Mouse (Mus musculus) T-helper 17 cell (primary cell): ENCODE measurements at regions not wholly inside any gene's neighbourhood (a gene's known extent, or its start where the extent isn't known, plus 50 kb on each side); places are given as distances from the start of the nearest gene placed in this dataset.
"Not testable (repeated sequence)": the region's sequence is repeated elsewhere in the genome, so short reads cannot be mapped to it uniquely, and the experiment has no call there.

Experiments used
- in situ Hi-C, 2 experiments: fragments of 300-600 bp; cut with MboI, MseI; formaldehyde crosslinking; loops; 1 replicate in 1 of 2; 2 replicates in 1 of 2; pipeline ENCODE4 v1.15.1; 2025; ENCODE audit warnings: high pct_unique_total_duplicates in 2 of 2

DNA sequence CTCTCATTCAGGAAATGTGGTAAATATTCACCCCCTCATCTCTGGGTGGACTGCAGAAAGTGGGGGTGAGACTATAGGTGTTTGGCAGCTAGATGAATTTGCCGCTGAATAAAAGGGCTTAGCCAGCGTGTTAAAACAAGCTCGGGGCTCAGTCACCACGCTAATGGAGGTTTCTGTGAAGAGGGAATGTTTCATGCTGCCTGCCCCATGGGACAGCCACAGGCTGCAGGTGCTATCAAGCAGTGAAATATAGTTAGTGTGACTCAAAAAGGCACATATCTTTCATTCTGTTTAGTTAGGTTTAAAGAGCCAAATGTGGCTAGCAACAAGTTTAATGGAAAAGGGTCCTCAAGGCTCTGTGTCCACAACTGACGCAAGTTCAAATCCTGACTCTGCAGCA is 121.5 kb downstream of the Zfp36l1 start:
- in situ Hi-C loops: no loop called here

DNA sequence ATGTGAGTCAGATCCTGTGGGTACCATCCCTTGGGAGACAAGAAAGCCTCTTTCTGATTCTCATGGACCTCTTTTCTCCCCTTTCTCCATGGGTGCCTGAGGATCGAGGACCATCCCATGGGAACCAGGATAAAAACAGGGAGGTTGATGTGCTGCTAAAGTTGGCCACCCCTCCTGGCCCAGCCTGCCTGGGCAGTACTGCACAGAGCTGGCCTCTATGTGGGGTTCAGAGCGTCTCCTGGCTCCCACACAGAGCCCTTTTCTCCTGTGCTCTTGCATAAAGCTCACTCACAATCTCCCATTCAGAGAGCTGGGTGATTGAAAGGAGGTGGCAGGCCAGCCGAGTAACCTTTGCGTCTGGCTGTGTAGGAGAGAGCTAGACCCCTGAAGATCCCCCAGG is 122.1 kb downstream of the Zfp36l1 start:
- in situ Hi-C loops: no loop called here

GRCm38 (mm10) chr12:79989582-79990110 is 123.2 kb downstream of the Zfp36l1 start:
- in situ Hi-C loops: no loop called here

DNA sequence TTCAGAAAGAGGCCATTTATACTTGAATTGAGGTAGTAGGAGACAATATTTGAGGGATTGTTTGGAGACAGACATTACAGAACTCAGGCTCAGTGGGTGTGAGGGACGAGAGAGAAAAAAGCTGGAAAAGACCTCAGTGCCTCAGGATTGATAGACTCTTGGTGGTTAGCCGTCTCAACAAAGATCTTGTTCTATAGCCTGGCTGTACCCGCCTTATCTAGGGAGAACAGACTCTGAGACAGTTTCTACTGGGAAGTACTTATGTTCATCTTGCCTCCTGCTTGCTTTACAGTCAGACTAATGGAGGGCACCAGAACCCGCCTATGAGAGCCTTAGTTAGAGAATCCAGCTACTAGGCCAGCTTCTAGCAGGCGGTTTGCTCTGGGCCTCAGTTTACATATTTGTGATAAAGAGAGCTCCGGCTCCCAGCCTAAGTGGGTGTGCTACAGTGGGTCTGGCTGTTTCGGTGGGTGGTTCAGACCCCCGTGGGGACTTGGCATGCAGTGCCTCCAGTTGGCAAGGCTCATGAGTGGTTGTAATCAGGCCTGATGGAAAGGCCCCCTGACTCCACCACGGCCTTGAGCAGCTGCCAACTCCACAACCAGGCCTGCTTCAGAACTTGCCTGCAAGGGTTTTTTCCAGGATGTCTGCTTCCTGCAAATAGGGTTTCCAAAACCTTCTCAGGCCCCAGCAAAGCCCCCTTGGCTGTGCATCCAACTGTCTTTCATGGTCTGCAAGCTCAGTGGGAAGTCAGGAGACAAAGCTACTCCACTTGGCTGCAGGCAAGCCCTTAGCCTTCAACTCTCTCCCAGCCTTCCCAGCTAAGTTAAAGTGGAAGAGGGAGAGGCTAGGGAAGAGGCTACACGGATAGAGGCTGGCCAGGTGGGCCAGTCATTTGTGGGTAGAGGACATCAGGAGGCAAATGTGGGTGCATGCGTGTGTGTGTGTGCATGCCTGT is 124.1 kb downstream of the Zfp36l1 start:
- in situ Hi-C loops: no loop called here

- in situ Hi-C loops: no loop called here
These were observed 126.4 kb downstream of the Zfp36l1 start for GRCm38 (mm10) chr12:79986241-79986976.

GRCm38 (mm10) chr12:79984985-79985747 is 127.6 kb downstream of the Zfp36l1 start:
- in situ Hi-C loops: no loop called here

- in situ Hi-C loops: no loop called here
These were observed 128.6 kb downstream of the Zfp36l1 start for GRCm38 (mm10) chr12:79984025-79984790.

GRCm38 (mm10) chr12:79983232-79983631 is 129.6 kb downstream of the Zfp36l1 start:
- in situ Hi-C loops: no loop called here

DNA sequence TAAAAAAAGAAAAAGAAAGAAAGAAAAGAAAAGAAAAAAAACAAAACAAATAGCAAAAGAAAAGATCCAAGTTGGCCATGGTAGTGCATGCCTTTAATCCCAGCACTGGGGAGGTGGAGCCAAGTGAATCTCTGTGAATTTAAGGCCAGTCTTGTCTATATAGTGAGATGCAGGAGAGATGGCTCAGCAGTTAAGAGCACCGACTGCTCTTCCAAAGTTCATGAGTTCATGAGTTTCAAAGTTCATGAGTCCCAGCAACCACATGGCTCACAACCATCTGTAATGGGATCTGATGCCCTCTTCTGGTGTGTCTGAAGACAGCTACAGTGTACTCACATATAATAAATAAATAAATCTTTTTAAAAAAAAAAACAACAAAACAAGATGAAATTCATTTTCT is 130.3 kb downstream of the Zfp36l1 start:
- in situ Hi-C loops: not testable (repeated sequence)

- in situ Hi-C loops: no loop called here
These were observed 132.1 kb downstream of the Zfp36l1 start for GRCm38 (mm10) chr12:79980711-79981110.

DNA sequence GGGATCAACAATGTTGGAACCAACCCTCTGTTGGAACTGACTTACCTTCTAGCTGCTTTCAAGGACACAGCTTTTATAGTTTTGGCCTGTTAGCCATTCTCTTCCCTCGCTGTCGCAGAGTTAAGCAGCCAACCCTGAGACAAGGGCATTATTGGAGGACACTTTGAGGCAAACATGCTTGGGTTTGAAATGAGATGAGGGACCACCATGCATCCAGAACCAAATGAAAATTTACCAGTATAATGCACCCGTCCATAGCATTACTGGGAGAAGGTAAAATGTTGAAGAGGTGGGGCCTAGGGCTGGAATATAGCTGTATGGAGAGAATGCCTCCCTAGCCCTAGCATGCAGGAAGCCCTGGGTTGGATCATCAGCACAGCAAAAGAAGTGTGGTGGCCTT is 135.7 kb downstream of the Zfp36l1 start:
- in situ Hi-C loops: no loop called here

- in situ Hi-C loops: no loop called here
These were observed 137.2 kb downstream of the Zfp36l1 start for GRCm38 (mm10) chr12:79975466-79976239.

DNA sequence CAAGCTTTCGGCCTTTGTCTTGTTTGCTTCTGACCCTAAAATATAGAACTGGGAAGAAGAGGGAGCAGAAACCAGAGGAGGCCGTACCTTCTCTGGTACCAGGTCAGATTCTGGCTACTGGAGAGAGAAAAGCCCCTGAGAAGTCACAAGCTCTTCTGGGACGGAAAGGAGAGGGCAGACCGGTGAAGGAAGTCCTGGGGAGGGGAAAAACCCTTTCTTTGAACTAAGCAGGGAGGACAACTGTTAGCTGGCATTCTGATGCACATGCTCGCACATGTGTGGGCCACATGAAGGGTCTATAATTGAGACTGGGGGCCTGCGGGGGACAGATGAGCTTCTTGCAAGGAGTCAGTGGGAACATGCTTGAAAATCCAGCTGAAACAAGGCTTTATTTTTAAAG is 137.8 kb downstream of the Zfp36l1 start:
- in situ Hi-C loops: no loop called here

DNA sequence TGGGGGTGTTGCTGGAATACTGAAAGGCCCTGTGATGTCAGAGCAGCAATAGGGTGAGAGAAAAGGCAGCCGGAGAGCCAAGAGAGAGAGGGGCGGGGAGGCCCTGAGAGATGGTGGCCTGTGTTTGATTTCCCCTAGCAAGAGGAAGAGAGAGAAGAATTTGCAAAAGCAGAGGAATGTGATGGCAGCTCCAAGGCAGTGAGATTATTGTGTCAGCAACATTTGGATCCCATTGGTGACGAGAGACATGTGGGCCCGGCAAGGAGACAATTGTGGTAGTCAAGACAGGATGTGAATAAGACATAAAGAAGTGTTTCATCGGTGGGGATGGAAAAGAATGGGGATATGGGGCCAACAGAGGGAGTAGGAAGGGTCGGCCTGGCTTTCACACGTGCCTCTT is 138.3 kb downstream of the Zfp36l1 start:
- in situ Hi-C loops: no loop called here

DNA sequence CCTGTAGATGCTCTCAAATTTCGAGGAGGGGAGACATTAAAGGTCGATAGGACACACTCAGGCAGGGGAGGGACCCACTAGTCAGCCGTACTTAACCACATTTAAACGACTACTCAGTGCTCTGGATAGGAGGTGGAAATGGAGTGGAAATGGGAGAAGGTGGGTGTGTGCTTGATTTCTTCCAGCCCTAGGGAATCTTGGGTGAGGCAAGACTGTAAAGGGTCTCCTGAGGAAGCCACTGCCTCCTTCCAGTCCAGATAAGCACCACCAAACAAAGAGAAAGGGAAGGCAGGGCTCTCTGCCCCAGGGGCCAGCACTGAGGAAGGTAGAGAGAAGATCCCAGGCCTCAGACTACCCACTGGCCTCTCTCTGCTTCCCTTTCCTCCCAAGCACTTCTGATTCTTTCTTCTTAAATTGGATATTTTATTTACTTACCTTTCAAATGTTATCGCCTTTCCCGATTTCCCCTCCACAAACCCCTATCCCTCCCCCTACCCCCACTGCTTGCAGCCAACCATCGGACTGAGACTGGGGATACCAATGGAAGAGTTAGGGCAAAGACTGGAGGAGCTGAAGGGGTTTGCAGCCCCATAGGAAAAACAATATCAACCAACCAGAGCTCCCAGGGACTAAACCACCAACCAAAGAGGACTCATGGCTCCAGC is 139.1 kb downstream of the Zfp36l1 start:
- in situ Hi-C loops: no loop called here

GRCm38 (mm10) chr12:79970981-79971390 is 141.8 kb downstream of the Zfp36l1 start:
- in situ Hi-C loops: no loop called here

DNA sequence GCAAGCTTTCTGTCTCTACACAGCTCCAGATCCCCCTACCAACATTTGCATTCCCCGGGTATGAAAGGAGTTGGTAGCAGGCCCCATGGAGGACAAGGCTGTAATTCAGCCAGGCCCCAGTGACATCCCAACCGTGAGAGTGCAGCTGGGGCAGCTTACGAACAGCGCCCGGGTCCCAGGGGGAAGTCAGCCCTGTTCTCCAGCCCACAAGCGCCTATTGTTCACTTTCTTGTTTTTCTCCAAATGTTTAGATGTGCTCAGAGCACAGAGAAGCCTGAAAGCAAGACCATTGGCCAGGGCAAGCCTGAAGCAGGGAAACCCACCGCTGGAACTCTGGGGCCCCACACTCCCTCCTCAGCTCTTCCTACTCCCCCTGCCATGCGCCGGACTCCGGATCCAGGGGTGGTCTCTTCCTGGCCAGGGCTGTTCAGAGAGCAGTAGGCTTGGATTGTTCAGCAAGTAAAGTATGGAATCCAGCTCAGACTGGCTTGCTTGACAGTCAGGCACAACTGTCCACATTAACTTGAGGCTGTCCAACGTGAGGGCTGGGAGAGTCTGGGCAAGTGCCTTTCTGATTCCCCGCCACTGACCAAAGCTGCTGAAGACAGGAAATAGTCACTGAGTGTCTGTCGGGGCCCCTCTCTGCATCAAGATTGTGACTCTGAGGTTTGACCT is 142.4 kb downstream of the Zfp36l1 start:
- in situ Hi-C loops: no loop called here

DNA sequence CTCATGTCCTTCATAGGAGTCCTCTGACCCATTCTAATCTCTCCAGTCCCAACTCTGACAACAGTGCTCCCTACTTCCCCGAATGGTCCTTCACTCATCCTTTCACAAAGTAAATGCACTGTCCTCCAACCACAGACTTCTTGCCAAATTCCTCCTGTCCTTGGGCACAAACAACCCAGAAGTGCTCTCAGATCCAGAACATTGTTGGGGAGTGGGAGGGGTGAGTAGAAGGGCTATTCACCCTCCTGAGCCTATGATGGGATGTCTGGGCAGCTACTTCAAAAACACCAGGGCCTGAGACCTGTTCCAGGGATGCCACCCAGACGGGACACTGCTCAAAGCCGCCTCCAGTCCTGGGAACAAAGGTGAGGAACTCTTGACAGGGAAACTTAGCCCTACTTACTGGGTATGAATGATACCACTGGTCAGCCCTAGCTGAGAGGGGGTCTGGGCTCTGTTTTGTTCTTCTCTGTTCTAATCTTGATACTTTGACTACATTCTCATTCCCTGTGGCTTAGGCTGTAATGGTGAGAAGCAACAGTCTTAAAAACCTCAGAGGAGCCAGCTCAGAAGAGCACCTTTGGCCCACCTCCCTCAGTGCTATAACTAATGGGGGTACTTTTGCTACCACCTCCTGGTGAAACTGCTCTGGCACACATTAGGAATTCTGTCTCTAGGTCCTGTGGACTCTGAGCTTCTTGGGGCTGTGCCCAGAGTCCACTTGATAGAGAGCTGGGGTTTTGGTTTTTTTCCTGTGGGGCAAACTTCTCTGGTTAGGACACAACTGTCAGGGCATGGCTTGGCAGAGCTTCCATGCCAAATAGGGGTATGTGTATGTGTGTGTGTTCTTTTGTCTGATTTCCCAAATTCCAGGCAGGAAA is 143.2 kb downstream of the Zfp36l1 start:
- in situ Hi-C loops: no loop called here
